Mouse (Mus musculus) lung, adult 18-20 months (tissue): ENCODE results near the gene Plbd1.
A peak's percentile ranks its signal among the peaks of the same experiment; 100 is the strongest.

Experiments
- DNase-seq, 2 experiments: peaks; one replicate each; pipeline ENCODE4 v3.0.0; 2022; ENCODE audit warnings: mixed read lengths in 2 of 2

Plbd1 gene

DNA sequence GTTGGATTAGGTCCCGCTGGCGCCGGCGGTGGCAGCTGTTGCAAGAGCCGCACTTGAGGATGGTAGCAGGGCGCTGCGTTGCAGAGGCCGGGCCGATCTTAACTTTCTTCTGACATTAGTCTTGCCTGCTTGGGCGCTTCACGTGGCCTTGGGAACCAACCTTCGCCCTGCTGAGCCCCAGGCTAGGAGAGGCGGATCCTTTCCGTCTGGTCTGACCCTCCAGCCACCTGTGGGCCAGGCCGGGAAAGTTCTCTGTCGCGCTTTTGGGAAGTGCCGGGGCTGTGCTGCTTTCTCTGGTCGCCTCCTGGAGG lies at the start of gene Plbd1:
Plbd1 (minus strand) TSS at position 223 of the 311 bp plus-strand sequence.
- peak; percentile 82 to 83 for DNase-seq

DNA sequence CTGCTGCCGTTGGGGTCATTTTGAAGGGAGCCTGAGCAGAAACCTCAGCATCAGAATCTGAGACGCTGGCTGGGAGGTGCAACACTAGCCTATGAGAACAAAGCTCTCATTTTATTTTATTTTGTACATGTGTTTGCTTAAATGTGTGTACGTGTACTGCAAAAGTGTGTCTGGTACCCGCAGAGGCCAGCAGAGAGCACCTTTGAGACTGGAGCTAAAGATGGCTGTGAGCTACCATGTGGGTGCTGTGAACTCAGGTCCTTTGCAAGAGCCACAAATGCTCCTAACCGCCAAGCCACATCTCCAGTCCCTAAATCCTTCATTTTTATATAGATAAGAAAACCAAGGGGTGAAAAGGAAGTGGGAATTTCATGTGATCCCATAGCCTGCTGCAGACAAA lies 48.7 kb upstream of the Plbd1 start:
- DNase-seq = no peak

DNA sequence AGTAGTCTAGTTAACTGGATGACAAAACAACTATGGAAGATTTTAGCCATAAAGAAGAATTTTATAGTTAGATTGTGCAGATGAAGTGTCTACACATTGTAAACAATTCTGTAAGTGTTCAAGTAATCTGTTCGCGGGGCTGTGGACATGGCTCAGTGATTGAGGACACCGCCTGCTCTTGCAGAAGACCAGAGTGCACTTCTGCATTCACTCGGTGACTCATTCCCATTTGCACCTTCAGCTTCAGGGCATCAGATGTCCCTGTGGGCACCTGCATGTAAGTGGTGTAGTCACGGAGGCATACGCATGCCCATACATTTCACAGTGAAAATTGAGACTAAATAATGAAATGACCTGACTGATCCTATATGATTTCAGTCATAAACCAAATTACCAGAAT lies 46.9 kb upstream of the Plbd1 start:
- no peak for DNase-seq

DNA sequence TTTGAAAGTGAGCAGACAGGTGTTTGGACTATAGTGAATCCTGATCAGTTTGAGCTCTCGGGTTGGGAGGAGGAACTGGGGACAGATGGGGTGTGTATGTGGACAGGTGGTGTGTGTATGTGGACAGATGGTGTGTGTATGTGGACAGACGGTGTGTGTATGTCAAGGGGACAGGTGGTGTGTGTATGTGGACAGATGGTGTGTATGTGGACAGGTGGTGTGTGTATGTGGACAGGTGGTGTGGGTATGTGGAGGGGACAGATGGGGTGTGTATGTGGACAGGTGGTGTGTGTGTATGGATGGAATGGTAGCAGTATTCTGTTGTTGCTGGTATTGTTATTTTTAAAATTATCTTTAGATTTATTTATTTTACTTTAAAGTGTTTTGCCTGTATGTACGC lies 40.1 kb upstream of the Plbd1 start:
- no peak for DNase-seq

DNA sequence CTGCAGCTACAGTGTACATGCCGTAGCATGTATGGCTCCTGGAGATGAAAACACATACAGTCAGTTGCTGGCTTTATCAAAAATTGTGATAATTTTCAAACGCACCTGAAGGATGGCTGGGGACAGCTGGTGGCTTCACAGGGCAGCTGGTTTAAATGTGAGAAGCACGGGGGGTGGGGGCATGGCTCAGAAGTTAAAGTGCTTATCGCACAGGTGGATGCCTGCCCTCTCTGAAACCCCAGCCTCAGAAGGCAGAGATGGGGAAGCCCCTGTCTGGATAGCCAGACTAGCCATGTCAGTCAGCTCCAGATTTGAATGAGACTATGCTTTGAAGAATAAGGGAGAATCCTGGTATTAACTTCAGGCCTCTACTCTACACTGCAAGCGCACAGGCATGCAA lies 39.5 kb upstream of the Plbd1 start:
- DNase-seq = no peak

DNA sequence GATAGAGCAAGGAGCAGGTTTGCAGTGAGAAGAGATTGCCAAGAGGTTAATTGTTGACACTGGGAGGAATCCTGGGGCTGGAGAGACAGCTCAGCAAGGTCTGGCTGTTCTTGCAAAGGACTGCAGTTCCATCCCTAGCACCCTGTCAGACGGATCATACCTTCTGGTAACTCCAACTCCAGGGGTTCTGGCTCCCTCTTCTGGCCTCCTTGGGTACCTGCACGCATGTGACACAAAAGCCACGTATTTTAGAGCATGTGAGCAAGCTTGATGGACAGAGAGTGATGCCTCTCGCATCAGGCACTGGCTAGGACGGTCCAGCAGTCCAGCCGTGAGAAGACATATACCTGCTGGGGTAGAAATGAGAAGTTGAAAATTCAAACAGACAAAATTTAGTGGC lies 29.6 kb upstream of the Plbd1 start:
- DNase-seq = no peak

DNA sequence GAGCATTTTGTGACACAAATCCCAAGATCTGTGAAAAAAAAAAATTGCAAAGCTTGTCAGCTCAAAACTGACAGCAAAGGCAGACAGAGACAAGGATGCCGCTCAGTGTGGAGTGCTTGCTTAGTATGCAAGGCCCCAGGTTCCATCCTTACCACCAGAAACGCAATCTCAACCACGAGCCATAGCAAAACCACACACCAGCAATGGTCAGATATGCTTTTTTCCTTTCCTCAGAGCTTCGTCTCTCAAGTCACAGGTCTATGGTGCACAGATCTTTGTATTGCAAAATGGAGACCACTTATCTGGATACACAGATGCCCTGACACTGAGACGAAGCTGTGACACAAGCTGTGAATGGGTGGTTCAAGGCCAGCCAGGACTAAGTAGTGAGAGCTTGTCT lies 28.8 kb upstream of the Plbd1 start:
- no peak for DNase-seq

DNA sequence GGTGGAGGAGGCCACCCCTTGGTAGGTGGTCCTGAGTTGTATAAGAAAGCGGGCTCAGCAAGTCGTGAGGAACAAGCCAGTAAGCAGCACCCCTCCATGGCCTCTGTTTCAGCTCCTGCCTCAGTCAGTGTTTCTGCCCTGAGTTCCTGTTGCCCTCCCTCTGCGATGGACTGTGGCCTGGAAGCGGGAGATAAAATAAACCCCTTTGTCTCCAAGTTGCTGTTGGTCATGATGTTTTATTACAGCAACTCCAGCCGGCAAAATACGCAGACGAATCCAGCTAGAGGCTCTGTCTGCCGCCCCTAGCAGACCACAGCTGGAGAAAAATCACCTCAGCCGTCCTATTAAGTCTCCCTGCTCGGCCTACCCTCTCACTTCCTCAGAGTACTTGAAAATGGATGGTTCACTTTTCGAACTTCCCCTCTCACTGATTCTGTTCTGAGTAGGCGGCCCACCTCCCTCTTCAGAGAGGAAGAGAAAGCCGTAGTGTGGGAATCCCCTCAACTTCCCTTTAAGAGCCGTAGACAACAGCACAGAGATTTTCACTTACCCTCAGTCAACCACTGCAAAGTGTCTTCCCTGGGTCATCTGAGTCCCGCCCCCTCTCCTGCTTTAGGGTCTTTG lies 28.2 kb upstream of the Plbd1 start:
- peak; percentile 28 to 44 for DNase-seq

DNA sequence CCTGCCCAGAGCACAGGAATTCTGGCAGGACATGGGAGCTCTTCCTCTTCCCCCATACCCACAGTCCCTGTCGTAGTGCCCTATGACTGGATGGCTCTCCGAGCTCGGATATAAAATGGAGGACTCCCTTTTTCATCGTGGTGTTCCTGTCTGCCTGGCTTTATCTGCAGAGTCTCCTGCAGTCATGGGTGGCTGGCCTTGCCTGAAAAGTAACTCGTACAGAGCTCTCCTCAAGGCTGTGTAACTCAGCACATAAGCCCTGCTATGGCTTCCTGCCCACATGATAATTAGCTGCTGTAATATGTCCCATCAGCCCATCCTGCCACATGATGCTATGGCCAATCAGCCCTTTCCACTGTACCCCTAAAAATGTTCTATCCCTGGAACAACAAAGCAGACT lies 23.7 kb upstream of the Plbd1 start:
- DNase-seq = no peak

DNA sequence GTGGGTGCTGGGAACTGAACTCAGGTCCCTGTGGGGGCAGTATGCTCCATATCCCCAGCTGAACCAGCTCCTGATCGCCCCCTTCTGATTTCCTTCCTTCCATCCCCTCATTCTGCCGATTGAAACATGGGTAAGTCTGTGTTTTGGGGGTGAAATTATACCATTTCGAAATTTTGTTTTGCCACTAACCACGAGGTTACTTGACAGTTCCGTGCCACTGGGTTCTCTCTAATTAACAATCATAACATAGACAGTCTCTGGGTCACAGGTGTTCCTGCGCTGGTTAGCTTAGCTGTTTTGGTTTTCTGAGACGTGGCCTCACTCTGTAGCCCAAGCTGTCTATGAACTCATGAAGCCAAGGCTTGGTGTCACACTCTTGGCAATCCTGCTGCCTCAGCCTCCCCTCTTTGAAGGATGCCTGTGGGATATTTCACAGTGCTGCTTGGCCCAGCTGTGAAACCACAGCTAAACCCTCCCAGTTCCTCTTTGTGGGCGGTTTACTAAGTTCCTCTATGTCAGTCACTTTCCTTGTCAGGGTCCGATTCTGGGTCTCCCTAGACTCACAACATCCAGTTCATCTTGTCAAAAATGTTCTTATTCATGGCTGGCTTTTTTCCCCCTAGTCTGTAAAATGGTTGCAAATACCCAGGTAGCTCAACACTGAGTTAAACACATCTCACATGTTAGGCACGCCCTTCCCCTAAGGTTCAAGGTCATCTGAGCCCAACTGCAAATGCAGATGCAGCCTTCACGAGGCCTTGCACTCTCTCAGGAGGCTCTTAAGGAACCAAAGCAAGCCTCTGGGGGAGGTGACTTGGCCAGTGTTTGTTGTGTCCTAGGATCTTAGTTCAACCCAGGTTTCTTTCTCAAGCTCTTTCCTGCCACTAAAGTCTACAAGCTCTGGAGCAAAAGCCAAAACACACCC lies 21.9 kb upstream of the Plbd1 start:
- peak; percentile 35 to 41 for DNase-seq

DNA sequence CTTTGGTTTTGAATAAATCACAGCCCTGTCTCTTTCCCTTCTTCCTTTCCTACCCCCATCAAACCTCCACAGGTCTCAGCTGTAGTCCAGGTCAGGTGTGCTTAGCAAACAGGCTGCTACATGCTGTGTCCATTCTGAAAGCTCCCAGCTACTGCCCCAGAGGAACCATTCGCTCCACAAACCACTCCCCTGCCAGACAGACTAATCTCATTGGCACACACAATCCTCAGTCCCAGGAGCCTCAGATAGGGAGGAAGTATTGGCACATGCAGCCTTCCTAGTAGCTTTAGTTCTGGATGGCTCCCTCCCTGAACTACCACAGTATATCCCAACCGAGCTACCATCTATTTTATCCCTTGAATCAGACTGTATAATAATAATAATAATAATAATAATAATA lies 17.7 kb upstream of the Plbd1 start:
- no peak for DNase-seq

DNA sequence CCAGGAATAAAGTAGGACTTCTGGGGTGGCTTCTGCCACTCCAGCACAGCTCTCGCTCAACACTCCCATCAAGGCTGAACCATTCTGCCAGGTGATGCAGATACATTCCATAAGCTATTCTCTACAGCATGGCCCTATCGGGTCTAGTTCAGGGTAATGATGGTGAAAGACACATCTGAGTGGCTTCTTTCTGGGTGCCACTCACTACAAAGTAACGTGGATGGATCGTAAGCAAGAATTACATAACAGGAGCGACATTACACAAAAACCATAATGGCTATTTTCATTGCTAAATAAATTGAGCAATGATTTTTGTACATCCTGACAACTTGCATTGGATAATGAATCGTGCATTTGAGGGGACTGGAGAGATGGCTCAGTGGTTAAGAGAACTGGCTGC lies 13.2 kb upstream of the Plbd1 start:
- no peak for DNase-seq

DNA sequence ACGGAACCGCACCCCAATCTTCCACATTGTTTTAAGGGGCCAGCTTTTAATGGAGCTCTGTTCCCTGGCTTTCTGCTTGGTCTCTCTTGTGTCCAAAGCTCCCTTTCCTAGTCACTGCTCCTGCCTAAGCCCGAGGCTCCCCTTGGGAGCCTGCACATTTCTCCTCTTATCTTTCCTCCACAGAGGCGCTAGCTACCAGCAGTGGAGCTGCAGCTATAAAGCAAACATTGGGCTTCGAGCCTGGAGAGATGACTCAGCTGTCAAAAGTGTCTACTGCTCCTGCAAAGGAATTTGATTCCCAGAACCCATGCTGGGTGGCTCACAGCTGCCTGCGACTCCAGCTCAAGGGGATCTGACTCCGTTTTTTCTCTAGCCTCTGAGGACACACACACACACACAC lies 10.7 kb upstream of the Plbd1 start:
- peak; percentile 43 to 69 for DNase-seq

DNA sequence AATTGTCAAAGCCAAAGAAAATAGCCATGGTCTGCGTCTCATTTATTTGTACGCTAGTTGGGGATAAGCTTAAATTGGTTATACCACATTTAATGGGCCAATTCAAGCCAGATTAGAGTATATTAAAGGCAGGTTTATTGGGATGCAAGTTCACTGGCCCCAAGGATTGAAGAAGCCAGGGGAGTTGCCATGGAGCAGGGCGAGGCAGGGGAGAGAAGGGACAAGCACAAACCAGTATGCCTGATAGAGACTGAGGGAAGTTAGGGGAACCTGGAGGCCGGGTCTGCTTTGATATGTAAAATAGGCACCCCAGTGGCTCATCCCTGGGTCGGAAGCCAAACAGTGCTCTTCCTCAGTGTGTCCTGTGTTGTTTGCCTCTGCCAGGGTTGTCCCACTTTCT lies 7.5 kb upstream of the Plbd1 start:
- DNase-seq = no peak

DNA sequence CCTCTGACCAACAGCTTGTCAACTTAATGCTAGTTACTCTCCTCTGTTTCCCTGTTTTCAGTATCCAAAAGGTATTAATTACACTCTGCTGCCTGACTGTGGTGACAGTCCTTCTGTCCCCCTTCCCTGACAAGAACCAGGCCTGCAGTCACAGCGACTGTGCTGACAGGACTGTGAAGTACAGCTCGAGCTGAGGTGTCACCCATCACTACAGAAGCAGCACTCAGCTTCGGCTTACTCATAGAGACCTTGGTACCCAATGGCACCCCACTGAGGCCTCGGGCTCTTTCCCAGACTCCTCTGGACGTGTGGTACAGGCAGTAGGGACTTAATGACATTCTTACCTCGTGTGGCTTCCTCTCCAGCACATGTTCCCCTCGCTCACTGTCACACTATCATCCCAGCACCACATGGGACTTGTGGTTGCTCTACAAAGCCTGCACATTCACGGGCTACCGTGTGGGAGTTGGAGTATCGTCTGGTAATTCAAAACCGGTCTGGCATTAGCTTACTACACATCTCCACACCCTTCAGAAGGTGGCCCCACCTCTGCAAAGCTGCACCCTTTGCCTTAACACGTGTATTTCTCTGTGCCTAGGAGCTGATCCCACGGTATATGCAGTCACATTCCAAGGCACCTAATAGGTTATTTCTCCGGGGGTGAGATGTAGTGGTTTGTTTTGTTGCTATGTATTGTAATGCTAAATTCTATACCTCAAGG lies 6.7 kb upstream of the Plbd1 start:
- DNase-seq = no peak

DNA sequence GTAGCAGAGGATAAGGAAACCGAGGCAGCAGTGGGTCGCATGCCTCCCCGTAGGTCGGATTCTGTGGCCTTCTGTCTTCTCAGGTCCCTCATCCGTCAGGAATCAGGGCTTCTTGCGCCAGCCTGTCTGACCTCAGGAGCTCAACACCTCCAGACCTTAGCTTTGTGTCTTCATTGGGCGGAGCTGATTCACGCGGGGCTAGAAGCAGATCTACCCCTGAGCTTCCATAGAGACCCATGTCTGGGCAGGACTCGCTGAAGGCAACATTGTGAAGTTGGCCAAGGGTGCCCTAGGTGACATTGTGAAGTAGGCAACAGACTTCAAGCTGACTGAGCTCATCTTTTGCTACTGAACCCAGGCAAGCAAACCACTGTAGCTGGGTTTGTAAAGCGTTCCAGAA lies 335 bp upstream of the Plbd1 start:
- DNase-seq = no peak

DNA sequence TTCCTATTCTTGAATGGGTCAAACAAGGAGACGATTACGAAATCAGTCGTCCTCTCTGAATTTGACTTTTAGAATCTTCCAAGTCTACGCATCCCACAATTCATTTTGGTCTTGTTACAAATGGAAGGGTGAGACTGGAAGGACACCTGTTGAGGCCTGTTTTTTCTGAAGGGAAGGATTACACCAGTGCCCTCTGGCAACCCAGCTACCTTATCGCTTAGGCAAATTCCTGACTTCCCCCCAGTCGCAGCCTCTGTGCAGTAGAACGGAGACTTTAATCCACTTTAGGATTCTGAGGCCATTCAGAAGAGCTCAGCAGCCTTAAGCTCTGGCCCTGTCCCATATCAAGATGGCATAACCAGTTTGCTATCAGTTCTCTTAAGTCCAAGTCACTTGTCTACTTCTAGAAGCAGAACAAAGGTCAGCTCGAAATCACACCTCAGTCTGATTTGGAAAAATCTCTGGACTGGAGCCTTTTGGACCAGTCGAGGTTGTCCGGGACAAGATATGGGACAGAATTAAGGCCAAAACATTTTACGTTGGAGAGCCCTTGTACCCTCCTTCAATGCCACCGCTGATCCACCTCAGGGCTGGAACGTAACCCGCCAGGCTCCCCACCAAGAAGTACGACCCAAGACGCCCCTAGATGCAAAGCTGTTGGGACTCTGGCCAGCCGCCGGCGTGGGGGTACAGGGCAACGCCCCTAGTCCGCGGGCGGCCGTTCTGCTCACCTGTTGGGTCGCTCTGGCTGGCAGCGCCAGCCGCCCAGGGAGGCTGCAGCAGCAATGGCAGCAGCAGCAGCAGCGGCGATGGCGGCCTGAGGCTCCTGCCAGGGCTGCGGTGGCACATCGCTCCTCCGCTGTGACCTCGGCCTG lies 660 bp downstream of the Plbd1 start:
- no peak for DNase-seq

DNA sequence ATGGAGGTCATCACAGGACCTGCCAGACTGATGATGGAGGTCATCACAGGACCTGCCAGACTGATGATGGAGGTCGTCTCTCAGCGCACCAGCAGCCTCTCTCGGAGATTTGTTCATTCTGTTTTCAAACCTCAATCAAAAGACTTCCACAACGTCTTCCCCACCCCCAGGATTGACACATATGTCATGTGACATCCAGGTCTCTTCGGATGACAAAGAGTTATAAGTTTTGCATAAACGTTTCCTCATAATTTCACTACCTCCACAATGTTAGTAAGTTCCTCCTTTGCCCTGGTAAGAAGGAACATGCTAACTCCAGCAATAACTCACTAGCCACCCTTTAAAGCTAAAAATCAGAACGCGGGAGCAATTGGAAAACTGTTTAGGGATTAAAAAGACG lies 2.5 kb downstream of the Plbd1 start:
- no peak for DNase-seq

DNA sequence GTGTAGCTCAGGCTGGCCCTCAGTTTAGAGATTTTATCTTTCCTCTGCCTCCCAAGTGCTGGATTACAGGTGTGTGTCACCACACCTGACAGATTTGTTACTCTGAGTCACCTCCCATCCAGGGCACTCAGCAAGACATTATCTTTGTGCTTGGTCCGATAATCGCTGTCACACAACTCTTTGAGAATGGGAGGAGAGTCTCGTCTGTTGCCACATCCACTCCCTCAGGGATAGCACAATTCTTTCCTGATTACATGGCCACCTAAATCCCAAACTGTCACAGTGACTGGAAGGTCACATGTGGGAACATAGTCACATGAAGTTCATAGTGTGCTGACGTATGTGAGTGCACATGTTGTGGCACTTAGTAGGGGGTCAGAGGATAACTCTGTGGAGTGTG lies 3.4 kb downstream of the Plbd1 start:
- no peak for DNase-seq

DNA sequence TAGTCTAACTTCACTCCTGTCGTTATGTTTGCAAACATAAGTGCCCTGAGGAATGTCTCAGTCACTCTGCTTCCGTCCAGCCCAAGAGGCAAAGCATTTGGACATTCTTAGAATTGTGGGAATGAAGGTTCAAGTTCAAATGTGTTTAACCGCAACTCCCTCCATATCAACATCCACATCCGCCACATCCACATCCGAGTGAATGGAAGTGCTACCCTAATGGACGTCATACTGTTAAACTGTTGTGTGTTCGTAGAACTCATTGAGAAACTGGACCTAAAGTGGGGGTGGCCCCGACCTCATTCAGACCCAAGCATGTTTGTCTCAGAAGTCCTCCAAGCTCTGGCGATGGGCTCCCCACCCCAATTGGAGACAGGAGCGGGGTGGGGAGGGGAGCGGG lies 5.9 kb downstream of the Plbd1 start:
- DNase-seq = no peak

DNA sequence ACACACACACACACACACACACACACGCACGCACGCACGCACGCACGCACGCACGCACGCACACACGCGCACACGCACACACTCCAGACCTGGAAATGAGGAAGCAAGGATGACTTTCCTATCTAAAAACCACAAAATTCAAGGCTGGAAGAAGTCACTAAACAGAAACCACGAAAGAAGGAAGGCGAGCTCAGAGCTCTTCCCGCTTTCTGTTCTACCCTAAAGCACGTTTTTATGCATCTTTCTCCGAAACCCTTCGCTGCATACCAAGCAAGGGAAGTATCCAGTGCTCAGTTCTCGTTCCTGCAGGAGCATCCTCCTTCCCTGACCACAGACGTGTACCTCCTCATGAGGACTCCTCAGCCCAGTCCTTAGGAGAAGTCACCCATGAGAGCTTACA lies 7.3 kb downstream of the Plbd1 start:
- no peak for DNase-seq

DNA sequence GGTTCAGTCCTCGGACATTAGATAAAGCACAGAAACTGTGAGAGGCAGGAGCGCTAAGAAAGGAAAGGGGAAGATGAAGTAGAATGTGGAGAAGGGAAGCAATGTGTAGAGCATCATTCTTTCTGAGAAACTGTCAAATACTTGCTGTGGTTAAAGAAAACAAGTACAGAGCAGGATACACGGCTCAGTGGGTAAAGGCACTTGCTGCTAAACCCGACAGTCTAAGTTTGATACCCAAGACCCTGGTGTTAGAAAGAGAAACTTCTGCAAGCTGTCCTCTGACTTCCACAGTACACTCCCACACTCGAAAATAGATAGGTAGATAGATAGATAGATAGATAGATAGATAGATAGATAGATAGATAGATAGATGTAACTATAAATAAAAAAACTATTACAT lies 8.4 kb downstream of the Plbd1 start:
- DNase-seq = no peak

DNA sequence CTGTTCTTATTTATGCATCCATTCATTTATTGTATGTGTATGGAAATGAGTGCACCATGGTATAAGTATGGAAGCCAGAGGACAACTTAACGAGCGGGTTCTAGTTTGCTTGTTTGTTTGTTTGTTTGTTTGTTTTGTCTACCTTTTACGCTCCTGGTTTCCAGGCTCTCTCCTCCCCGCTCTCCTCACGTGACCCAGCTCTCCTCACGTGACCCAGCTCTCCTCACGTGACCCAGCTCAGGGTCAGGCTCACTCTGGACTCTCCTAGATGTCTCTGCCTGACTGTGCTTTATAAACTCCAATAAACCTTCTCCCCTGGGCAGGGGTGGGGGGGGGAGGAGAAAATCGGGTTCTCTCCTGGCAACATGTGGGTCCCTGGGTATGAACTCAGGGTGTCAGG lies 11.1 kb downstream of the Plbd1 start:
- DNase-seq = no peak
